Mouse (Mus musculus): ENCODE results near the gene Acsl4. TPM values are rescaled to one million over a fixed set of nuclear protein-coding genes. Genes with fewer than 3 reads are reported as not detected.
A peak's percentile ranks its signal among the peaks of the same experiment; 100 is the strongest.

The Acsl4 gene
- polyA plus RNA-seq, 1 experiment from 2014 or later = 31.4 TPM

DNA sequence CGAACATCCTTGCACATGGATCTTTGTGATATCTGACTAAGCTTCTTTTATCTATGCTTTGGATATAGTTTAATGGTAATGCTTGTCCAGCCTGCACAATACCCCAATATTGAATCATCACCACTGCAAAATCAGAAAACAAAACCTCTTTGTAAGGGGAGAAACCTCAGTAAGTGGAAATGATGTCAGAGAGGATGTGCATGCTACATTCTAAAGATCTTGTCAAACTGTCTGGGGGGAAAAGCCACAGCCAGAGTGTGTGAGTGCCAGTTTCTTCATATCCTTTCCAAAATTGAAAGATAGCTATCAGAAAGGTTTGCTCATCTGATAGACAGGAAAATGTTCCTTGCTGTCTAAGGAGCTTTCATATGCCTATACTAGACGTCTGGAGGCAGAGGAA lies 8.3 kb upstream of the Acsl4 start:
- no peak for ATAC-seq (ENCODE audit: low FRiP score)
- Histone ChIP-seq H3K36me3 (replicated peaks; ENCODE audit: control insufficient read depth, insufficient read depth) (no peaks in the 10 kb centered on the region), H3K9me3 (ENCODE audit: control insufficient read depth, low read length) (no peaks in the 10 kb centered on the region), H3K9ac (no peak overlapping the region), H3K27ac (no peak overlapping the region), H3K4me2 (replicated peaks) (no peak overlapping the region), H3K4me1 (replicated peaks; ENCODE audit: control insufficient read depth, insufficient read depth, low read length) (no peaks in the 10 kb centered on the region), H3K27me3 (ENCODE audit: control insufficient read depth, insufficient read depth, low read length) (0 out of 2 replicates have a peak, but pooled peaks cover 3% of the 10 kb centered on the region), H3K4me3 (replicated peaks; ENCODE audit: low read length) (no peak overlapping the region)
- DNase-seq (ENCODE audit: low spot score) = no peak
- 76% methylated on average over 2 of the region's 2 CpGs for WGBS

DNA sequence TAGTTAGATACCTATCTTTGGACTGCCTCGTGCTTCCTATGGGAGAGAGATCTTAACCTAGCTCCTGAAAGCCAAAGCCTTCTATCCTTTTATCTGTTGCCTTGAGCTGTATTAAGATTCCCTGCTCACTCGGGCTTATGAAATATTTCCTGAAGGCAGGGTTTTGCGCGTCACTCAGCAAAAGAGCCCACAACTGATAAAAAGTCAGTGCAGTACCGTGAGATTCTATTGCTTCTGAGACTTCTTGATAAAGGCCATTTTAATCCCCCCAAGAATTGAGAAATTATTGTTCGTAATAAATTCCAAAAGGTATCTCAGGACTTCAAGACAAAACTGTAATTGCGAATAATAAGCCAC lies 552 bp upstream of the Acsl4 start:
- ATAC-seq (ENCODE audit: low FRiP score) (no peak; the same call in 1 of the 2 replicates), DNase-seq (ENCODE audit: low spot score) (peak; percentile 23)
- peak overlapping the region; percentile 66 for H3K9ac ChIP-seq
- no peaks in the 10 kb centered on the region for H3K9me3 ChIP-seq (ENCODE audit: control insufficient read depth, low read length)
- WGBS = 42% methylated on average over 7 of the region's 7 CpGs
- no peaks in the 10 kb centered on the region for H3K36me3 ChIP-seq (replicated peaks; ENCODE audit: control insufficient read depth, insufficient read depth)
- H3K4me3 ChIP-seq (replicated peaks; ENCODE audit: low read length) = peak overlapping the region; percentile 58
- peaks cover 9% of the 10 kb centered on the region; the same call in 1 of the 2 replicates for H3K27me3 ChIP-seq (ENCODE audit: control insufficient read depth, insufficient read depth, low read length)
- no peaks in the 10 kb centered on the region for H3K4me1 ChIP-seq (replicated peaks; ENCODE audit: control insufficient read depth, insufficient read depth, low read length)
- peak overlapping the region; percentile 84 for H3K27ac ChIP-seq
- H3K4me2 ChIP-seq (replicated peaks) = peak overlapping the region; percentile 61

DNA sequence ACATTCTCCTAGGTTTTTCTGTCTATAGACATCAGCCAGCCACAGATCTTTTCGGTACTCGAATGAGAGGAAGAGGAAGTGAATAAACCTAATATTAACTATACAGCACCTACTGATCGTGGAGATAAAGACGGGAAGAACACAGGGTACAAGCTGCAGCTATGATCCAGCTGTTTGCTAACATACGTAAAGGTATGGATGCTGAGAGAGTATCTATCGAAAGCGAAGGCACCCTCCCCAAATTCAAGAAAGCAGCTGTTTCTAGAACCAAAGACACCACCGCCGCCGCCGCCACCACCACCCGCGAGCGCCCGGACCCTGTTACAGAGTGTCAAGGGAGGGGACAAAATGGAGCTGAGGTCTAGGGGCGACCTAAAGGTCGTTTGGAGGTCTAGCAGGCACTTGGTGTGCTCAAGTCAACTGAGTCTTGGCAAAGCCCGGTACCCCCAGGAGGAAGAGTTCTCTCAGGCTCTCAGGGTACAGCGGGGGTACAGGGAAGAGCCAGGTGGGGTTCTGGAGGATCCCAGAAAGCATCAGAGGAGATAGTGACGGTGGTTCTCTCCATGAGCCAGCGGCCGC lies 665 bp downstream of the Acsl4 start:
- DNase-seq (ENCODE audit: low spot score) = peak; percentile 25

DNA sequence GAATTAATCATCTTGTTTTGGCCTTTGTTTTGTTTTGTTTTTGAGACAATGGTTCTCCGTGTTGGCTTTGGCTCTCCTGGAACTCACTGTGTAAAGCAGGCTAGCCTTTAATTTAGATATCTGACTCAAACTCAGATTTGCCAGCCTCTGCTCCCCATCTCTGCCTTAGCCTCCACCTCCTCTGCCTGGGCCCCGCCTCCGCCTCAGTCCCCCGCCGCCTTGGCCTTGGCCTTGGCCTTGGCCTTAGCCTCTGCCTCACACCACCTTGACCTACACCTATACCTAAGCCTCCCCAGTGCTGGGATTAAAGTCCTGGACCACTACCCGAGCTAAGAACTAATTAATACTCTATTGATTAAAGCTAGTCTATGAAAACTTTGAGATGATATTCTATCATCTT lies 2.2 kb downstream of the Acsl4 start:
- no peak overlapping the region for H3K27ac ChIP-seq
- H3K4me2 ChIP-seq (replicated peaks) = peak overlapping the region; percentile 61; the same call in 1 of the 2 replicates
- no peak overlapping the region for H3K9ac ChIP-seq
- WGBS = 73% methylated on average over 6 of the region's 6 CpGs
- no peaks in the 10 kb centered on the region for H3K4me1 ChIP-seq (replicated peaks; ENCODE audit: control insufficient read depth, insufficient read depth, low read length)
- ATAC-seq (ENCODE audit: low FRiP score) (no peak), DNase-seq (ENCODE audit: low spot score) (no peak)
- H3K36me3 ChIP-seq (replicated peaks; ENCODE audit: control insufficient read depth, insufficient read depth) = no peaks in the 10 kb centered on the region
- H3K9me3 ChIP-seq (ENCODE audit: control insufficient read depth, low read length) = no peaks in the 10 kb centered on the region
- H3K27me3 ChIP-seq (ENCODE audit: control insufficient read depth, insufficient read depth, low read length) = peaks cover 9% of the 10 kb centered on the region; the same call in 1 of the 2 replicates
- no peak overlapping the region for H3K4me3 ChIP-seq (replicated peaks; ENCODE audit: low read length)

More for the DNA sequence above, 665 bp downstream of the Acsl4 start:
- no peaks in the 10 kb centered on the region for H3K9me3 ChIP-seq (ENCODE audit: control insufficient read depth, low read length)
- ATAC-seq (ENCODE audit: low FRiP score) = no peak; the same call in 1 of the 2 replicates
- peak overlapping the region; percentile 80 for H3K27ac ChIP-seq
- H3K4me2 ChIP-seq (replicated peaks) = peak overlapping the region; percentile 61
- 18% methylated on average over 22 of the region's 22 CpGs for WGBS
- no peaks in the 10 kb centered on the region for H3K4me1 ChIP-seq (replicated peaks; ENCODE audit: control insufficient read depth, insufficient read depth, low read length)
- H3K9ac ChIP-seq = peak overlapping the region; percentile 74
- no peaks in the 10 kb centered on the region for H3K36me3 ChIP-seq (replicated peaks; ENCODE audit: control insufficient read depth, insufficient read depth)
- H3K27me3 ChIP-seq (ENCODE audit: control insufficient read depth, insufficient read depth, low read length) = peaks cover 9% of the 10 kb centered on the region; the same call in 1 of the 2 replicates
- H3K4me3 ChIP-seq (replicated peaks; ENCODE audit: low read length) = peak overlapping the region; percentile 58

DNA sequence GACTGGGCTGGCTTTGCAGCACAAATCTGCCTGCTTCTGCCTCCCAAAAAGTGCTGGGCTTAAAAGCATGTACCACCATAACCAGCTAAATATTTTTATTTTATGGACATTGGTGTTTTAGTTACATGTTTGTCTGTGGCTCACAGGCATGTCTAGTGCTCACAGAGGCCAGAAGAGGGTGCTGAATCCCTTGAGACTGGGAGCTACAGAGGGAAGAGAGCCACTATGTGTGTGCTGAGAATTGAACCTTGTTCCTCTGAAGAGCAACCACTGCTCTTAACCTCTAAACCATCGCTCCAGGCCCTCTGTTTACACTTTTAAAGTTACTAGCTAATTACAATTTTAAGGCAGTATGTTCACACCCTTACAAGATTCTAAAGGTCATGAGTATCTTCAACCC lies 2.7 kb downstream of the Acsl4 start:
- 86% methylated on average over 1 of the region's 1 CpGs for WGBS
- Histone ChIP-seq H3K9ac (no peak overlapping the region), H3K4me1 (replicated peaks; ENCODE audit: control insufficient read depth, insufficient read depth, low read length) (no peaks in the 10 kb centered on the region), H3K9me3 (ENCODE audit: control insufficient read depth, low read length) (no peaks in the 10 kb centered on the region), H3K27ac (no peak overlapping the region), H3K4me2 (replicated peaks) (no peak overlapping the region), H3K4me3 (replicated peaks; ENCODE audit: low read length) (no peak overlapping the region), H3K36me3 (replicated peaks; ENCODE audit: control insufficient read depth, insufficient read depth) (no peaks in the 10 kb centered on the region), H3K27me3 (ENCODE audit: control insufficient read depth, insufficient read depth, low read length) (peaks cover 9% of the 10 kb centered on the region; the same call in 1 of the 2 replicates)
- DNase-seq (ENCODE audit: low spot score) (no peak), ATAC-seq (ENCODE audit: low FRiP score) (no peak)

DNA sequence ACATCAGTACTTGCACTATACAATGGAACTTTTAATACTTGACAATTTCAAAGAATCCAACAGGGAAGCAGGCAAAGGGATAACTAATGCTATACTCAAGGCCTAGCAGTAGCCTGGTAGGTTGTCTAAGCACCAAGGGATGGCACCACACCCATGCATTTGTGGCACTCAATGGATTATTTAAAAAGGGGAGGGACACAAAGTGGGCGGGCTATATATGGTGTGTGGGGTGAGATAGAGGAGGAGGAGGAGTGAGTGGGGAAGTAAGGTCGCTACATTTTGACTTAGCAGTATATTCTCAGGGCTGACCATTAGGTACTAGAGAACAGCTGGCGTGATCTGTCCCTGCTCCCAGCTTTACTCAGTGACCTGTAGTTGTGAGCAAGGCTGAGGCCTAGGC lies 5.4 kb downstream of the Acsl4 start:
- no peaks in the 10 kb centered on the region for H3K9me3 ChIP-seq (ENCODE audit: control insufficient read depth, low read length)
- H3K4me3 ChIP-seq (replicated peaks; ENCODE audit: low read length) = no peak overlapping the region
- DNase-seq (ENCODE audit: low spot score) = no peak
- H3K4me2 ChIP-seq (replicated peaks) = no peak overlapping the region
- no peaks in the 10 kb centered on the region for H3K4me1 ChIP-seq (replicated peaks; ENCODE audit: control insufficient read depth, insufficient read depth, low read length)
- ATAC-seq (ENCODE audit: low FRiP score) = no peak
- no peak overlapping the region for H3K27ac ChIP-seq
- peaks cover 9% of the 10 kb centered on the region; the same call in 1 of the 2 replicates for H3K27me3 ChIP-seq (ENCODE audit: control insufficient read depth, insufficient read depth, low read length)
- H3K36me3 ChIP-seq (replicated peaks; ENCODE audit: control insufficient read depth, insufficient read depth) = no peaks in the 10 kb centered on the region
- no peak overlapping the region for H3K9ac ChIP-seq
- 85% methylated on average over 3 of the region's 3 CpGs for WGBS

DNA sequence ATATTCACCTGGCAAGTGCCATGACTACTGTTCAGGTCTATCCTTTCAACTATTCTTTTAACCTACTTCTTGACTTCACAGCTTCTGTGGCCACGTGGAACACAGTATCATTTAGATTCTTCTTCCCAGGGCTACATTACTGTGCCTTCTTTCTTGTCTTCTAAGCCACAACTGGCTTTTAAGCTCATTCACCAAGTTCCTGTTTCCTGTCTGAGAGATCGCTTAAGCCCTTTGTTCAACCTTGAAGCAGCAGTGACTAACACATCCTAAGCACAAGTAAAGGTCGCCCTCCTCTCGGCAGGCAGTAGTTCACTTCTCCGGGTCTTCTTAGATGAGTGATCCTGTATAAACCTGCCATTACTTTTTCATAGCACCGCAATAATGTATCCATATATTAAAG lies 10.4 kb downstream of the Acsl4 start:
- no peak overlapping the region for H3K27ac ChIP-seq
- H3K4me1 ChIP-seq (replicated peaks; ENCODE audit: control insufficient read depth, insufficient read depth, low read length) = no peaks in the 10 kb centered on the region
- 83% methylated on average over 6 of the region's 6 CpGs for WGBS
- no peaks in the 10 kb centered on the region for H3K9me3 ChIP-seq (ENCODE audit: control insufficient read depth, low read length)
- no peak for DNase-seq (ENCODE audit: low spot score)
- ATAC-seq (ENCODE audit: low FRiP score) = no peak
- no peak overlapping the region for H3K9ac ChIP-seq
- no peaks in the 10 kb centered on the region for H3K27me3 ChIP-seq (ENCODE audit: control insufficient read depth, insufficient read depth, low read length)
- no peaks in the 10 kb centered on the region for H3K36me3 ChIP-seq (replicated peaks; ENCODE audit: control insufficient read depth, insufficient read depth)
- H3K4me2 ChIP-seq (replicated peaks) = no peak overlapping the region
- no peak overlapping the region for H3K4me3 ChIP-seq (replicated peaks; ENCODE audit: low read length)

DNA sequence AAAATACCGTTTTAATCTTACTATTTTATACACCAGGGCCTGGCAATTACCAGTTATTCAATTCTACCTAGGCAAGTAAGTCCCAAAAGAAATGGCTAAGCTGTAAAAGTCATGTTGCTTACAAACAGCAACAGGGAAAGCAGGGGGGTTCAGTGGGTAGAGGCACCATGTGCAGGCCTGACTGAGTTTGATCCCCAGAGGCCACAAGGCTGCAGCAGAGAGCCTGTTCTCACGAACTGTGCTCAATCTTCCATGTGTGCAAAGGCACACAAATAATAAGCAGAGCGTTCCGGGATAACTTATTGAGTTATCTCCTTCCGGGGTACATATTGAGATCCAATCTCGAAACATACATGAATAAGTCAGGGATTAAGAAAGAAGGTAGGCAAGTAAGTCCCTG lies 12.3 kb downstream of the Acsl4 start:
- Histone ChIP-seq H3K9me3 (ENCODE audit: control insufficient read depth, low read length) (no peaks in the 10 kb centered on the region), H3K4me3 (replicated peaks; ENCODE audit: low read length) (no peak overlapping the region), H3K36me3 (replicated peaks; ENCODE audit: control insufficient read depth, insufficient read depth) (no peaks in the 10 kb centered on the region), H3K9ac (no peak overlapping the region), H3K4me2 (replicated peaks) (no peak overlapping the region), H3K27ac (no peak overlapping the region), H3K4me1 (replicated peaks; ENCODE audit: control insufficient read depth, insufficient read depth, low read length) (no peaks in the 10 kb centered on the region), H3K27me3 (ENCODE audit: control insufficient read depth, insufficient read depth, low read length) (no peaks in the 10 kb centered on the region)
- no peak for DNase-seq (ENCODE audit: low spot score)
- ATAC-seq (ENCODE audit: low FRiP score) = no peak
- WGBS = 82% methylated on average over 6 of the region's 6 CpGs

DNA sequence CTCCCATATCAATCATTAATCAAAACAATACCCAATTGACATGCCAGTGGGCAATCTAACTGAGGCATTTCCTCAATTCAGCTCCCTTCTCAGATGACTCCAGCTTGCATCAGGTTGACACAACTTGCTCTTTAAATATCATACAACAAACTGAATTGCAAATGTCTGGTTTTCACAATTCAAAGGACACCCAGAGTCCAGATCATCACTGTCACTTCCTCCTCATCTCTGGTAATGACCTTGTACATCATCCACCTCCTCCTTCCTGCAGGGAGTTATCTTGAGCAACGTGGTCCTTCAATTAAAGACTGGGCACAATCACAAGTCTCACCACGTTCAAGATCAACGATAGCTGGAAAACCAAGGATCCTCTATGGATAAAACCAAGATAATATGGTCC lies 13.0 kb downstream of the Acsl4 start:
- Histone ChIP-seq H3K36me3 (replicated peaks; ENCODE audit: control insufficient read depth, insufficient read depth) (no peaks in the 10 kb centered on the region), H3K9ac (no peak overlapping the region), H3K4me2 (replicated peaks) (no peak overlapping the region), H3K27me3 (ENCODE audit: control insufficient read depth, insufficient read depth, low read length) (no peaks in the 10 kb centered on the region), H3K27ac (no peak overlapping the region), H3K4me3 (replicated peaks; ENCODE audit: low read length) (no peak overlapping the region), H3K9me3 (ENCODE audit: control insufficient read depth, low read length) (no peaks in the 10 kb centered on the region), H3K4me1 (replicated peaks; ENCODE audit: control insufficient read depth, insufficient read depth, low read length) (no peaks in the 10 kb centered on the region)
- 80% methylated on average over 3 of the region's 3 CpGs for WGBS
- ATAC-seq (ENCODE audit: low FRiP score) = no peak
- DNase-seq (ENCODE audit: low spot score) = no peak

DNA sequence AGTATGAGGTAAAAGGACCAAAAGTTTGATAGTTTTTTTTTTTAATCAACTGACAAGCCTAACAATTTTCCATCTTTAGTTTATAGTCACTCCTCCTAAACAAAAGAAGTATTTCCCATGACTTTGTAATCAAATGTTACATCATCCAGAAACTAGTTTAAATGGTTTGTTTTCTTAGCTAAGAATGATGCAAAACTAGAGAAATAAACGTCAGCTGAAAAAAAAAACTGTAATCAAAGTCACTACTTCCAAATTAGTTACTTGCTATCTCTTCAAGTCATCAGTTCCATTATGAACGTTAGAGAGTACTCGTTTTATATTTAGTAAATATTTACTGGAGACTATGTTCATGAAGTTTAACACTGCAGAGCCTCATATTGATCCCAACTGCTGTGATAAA lies 13.6 kb downstream of the Acsl4 start:
- no peaks in the 10 kb centered on the region for H3K27me3 ChIP-seq (ENCODE audit: control insufficient read depth, insufficient read depth, low read length)
- DNase-seq (ENCODE audit: low spot score) (no peak), ATAC-seq (ENCODE audit: low FRiP score) (no peak)
- WGBS = 88% methylated on average over 3 of the region's 3 CpGs
- no peak overlapping the region for H3K4me3 ChIP-seq (replicated peaks; ENCODE audit: low read length)
- H3K4me1 ChIP-seq (replicated peaks; ENCODE audit: control insufficient read depth, insufficient read depth, low read length) = no peaks in the 10 kb centered on the region
- H3K9me3 ChIP-seq (ENCODE audit: control insufficient read depth, low read length) = no peaks in the 10 kb centered on the region
- H3K36me3 ChIP-seq (replicated peaks; ENCODE audit: control insufficient read depth, insufficient read depth) = no peaks in the 10 kb centered on the region
- H3K4me2 ChIP-seq (replicated peaks) = no peak overlapping the region
- no peak overlapping the region for H3K27ac ChIP-seq
- no peak overlapping the region for H3K9ac ChIP-seq

Measured in hindbrain, embryonic 14.5 days (tissue).